Mouse (Mus musculus): ENCODE results near the gene Cfl2. TPM values are rescaled to one million over a fixed set of nuclear protein-coding genes. Genes with fewer than 3 reads are reported as not detected.

Gene Cfl2
- polyA plus RNA-seq, 1 experiment: 120 TPM

- Histone ChIP-seq H3K36me3 (ENCODE audit: control insufficient read depth, insufficient read depth) (no peaks in the 10 kb centered on the region), H3ac (ENCODE audit: control insufficient read depth, insufficient read length) (no peak overlapping the region), H3K79me2 (ENCODE audit: control insufficient read depth, insufficient read depth) (no peaks in the 10 kb centered on the region), H3K4me2 (ENCODE audit: low read depth) (no peak overlapping the region), H3K4me3 (no peak overlapping the region), H3K27me3 (ENCODE audit: control insufficient read depth, insufficient read depth, insufficient read length) (no peaks in the 10 kb centered on the region)
- no peak for TF ChIP-seq TCF3 (IDR thresholded peaks at IDR 0.05; ENCODE audit: insufficient read length, low read depth)
- TF ChIP-seq E2F4 (IDR thresholded peaks at IDR 0.05; ENCODE audit: insufficient read depth): no peak
- no peak for TF ChIP-seq REST (IDR thresholded peaks at IDR 0.05; ENCODE audit: insufficient read depth, insufficient read length)
- TF ChIP-seq CEBPB (IDR thresholded peaks at IDR 0.05; ENCODE audit: insufficient read depth, poor library complexity, severe bottlenecking): no peak
- TF ChIP-seq MYOD1 (IDR thresholded peaks at IDR 0.05; ENCODE audit: control insufficient read depth in 1 of 3, insufficient read length in 2 of 3, low read depth in 2 of 3): no peak
- no peak for TF ChIP-seq MYOG (IDR thresholded peaks at IDR 0.05; ENCODE audit: control insufficient read depth in 1 of 3, insufficient read depth in 1 of 3, insufficient read length in 2 of 3, low read depth in 2 of 3)
- TF ChIP-seq TCF12 (IDR thresholded peaks at IDR 0.05; ENCODE audit: insufficient read depth, poor library complexity, severe bottlenecking): no peak
- no peak for TF ChIP-seq MAX (IDR thresholded peaks at IDR 0.05; ENCODE audit: low read depth)
- TF ChIP-seq POLR2A (IDR thresholded peaks at IDR 0.05; ENCODE audit: insufficient read length, low read depth): no peak
Measured at GRCm38 (mm10) chr12:54830574-54830973, 32.1 kb downstream of the Cfl2 start.

- Histone ChIP-seq H3K4me2 (ENCODE audit: low read depth) (no peak overlapping the region), H3ac (ENCODE audit: control insufficient read depth, insufficient read length) (no peak overlapping the region), H3K79me2 (ENCODE audit: control insufficient read depth, insufficient read depth) (no peaks in the 10 kb centered on the region), H3K4me3 (no peak overlapping the region), H3K27me3 (ENCODE audit: control insufficient read depth, insufficient read depth, insufficient read length) (no peaks in the 10 kb centered on the region), H3K36me3 (ENCODE audit: control insufficient read depth, insufficient read depth) (no peaks in the 10 kb centered on the region)
- TF ChIP-seq MYOG (IDR thresholded peaks at IDR 0.05; ENCODE audit: control insufficient read depth in 1 of 3, insufficient read depth in 1 of 3, insufficient read length in 2 of 3, low read depth in 2 of 3) (no peak), REST (IDR thresholded peaks at IDR 0.05; ENCODE audit: insufficient read depth, insufficient read length) (no peak), USF1 (IDR thresholded peaks at IDR 0.05; ENCODE audit: low read depth) (no peak), CEBPB (IDR thresholded peaks at IDR 0.05; ENCODE audit: insufficient read depth, poor library complexity, severe bottlenecking) (no peak), POLR2A (IDR thresholded peaks at IDR 0.05; ENCODE audit: insufficient read length, low read depth) (no peak), POLR2AphosphoS2 (IDR thresholded peaks at IDR 0.05; ENCODE audit: insufficient read length, low read depth) (no peak), TCF12 (IDR thresholded peaks at IDR 0.05; ENCODE audit: insufficient read depth, poor library complexity, severe bottlenecking) (no peak), TCF3 (IDR thresholded peaks at IDR 0.05; ENCODE audit: insufficient read length, low read depth) (no peak), E2F4 (IDR thresholded peaks at IDR 0.05; ENCODE audit: insufficient read depth) (no peak)
Measured at GRCm38 (mm10) chr12:54829876-54830275, 32.8 kb downstream of the Cfl2 start.

- Histone ChIP-seq H3K4me3 (no peak overlapping the region), H3K79me2 (ENCODE audit: control insufficient read depth, insufficient read depth) (no peaks in the 10 kb centered on the region), H3K36me3 (ENCODE audit: control insufficient read depth, insufficient read depth) (no peaks in the 10 kb centered on the region), H3K27me3 (ENCODE audit: control insufficient read depth, insufficient read depth, insufficient read length) (no peaks in the 10 kb centered on the region), H3K4me2 (ENCODE audit: low read depth) (no peak overlapping the region), H3ac (ENCODE audit: control insufficient read depth, insufficient read length) (no peak overlapping the region)
- TF ChIP-seq POLR2A (IDR thresholded peaks at IDR 0.05; ENCODE audit: insufficient read length, low read depth) (no peak), MYOD1 (IDR thresholded peaks at IDR 0.05; ENCODE audit: control insufficient read depth in 1 of 3, insufficient read length in 2 of 3, low read depth in 2 of 3) (no peak), TCF3 (IDR thresholded peaks at IDR 0.05; ENCODE audit: insufficient read length, low read depth) (no peak), CEBPB (IDR thresholded peaks at IDR 0.05; ENCODE audit: insufficient read depth, poor library complexity, severe bottlenecking) (no peak), REST (IDR thresholded peaks at IDR 0.05; ENCODE audit: insufficient read depth, insufficient read length) (no peak), E2F4 (IDR thresholded peaks at IDR 0.05; ENCODE audit: insufficient read depth) (no peak), TCF12 (IDR thresholded peaks at IDR 0.05; ENCODE audit: insufficient read depth, poor library complexity, severe bottlenecking) (no peak), MAX (IDR thresholded peaks at IDR 0.05; ENCODE audit: low read depth) (no peak), MYOG (IDR thresholded peaks at IDR 0.05; ENCODE audit: control insufficient read depth in 1 of 3, insufficient read depth in 1 of 3, insufficient read length in 2 of 3, low read depth in 2 of 3) (no peak), POLR2AphosphoS2 (IDR thresholded peaks at IDR 0.05; ENCODE audit: insufficient read length, low read depth) (no peak), SRF (IDR thresholded peaks at IDR 0.05; ENCODE audit: control insufficient read depth, insufficient read length, low read depth) (no peak)
Measured at GRCm38 (mm10) chr12:54828043-54828442, 34.6 kb downstream of the Cfl2 start.

GRCm38 (mm10) chr12:54825202-54825601 is 37.5 kb downstream of the Cfl2 start:
- TF ChIP-seq REST (IDR thresholded peaks at IDR 0.05; ENCODE audit: insufficient read depth, insufficient read length) (no peak), CEBPB (IDR thresholded peaks at IDR 0.05; ENCODE audit: insufficient read depth, poor library complexity, severe bottlenecking) (no peak), E2F4 (IDR thresholded peaks at IDR 0.05; ENCODE audit: insufficient read depth) (no peak), MYOG (IDR thresholded peaks at IDR 0.05; ENCODE audit: control insufficient read depth in 1 of 3, insufficient read depth in 1 of 3, insufficient read length in 2 of 3, low read depth in 2 of 3) (no peak), MAX (IDR thresholded peaks at IDR 0.05; ENCODE audit: low read depth) (no peak), TCF3 (IDR thresholded peaks at IDR 0.05; ENCODE audit: insufficient read length, low read depth) (no peak), SRF (IDR thresholded peaks at IDR 0.05; ENCODE audit: control insufficient read depth, insufficient read length, low read depth) (no peak), POLR2AphosphoS2 (IDR thresholded peaks at IDR 0.05; ENCODE audit: insufficient read length, low read depth) (no peak), MYOD1 (IDR thresholded peaks at IDR 0.05; ENCODE audit: control insufficient read depth in 1 of 3, insufficient read length in 2 of 3, low read depth in 2 of 3) (no peak), USF1 (IDR thresholded peaks at IDR 0.05; ENCODE audit: low read depth) (no peak), POLR2A (IDR thresholded peaks at IDR 0.05; ENCODE audit: insufficient read length, low read depth) (no peak), TCF12 (IDR thresholded peaks at IDR 0.05; ENCODE audit: insufficient read depth, poor library complexity, severe bottlenecking) (no peak)
- H3ac ChIP-seq (ENCODE audit: control insufficient read depth, insufficient read length): no peak overlapping the region
- H3K79me2 ChIP-seq (ENCODE audit: control insufficient read depth, insufficient read depth): no peaks in the 10 kb centered on the region
- no peaks in the 10 kb centered on the region for H3K36me3 ChIP-seq (ENCODE audit: control insufficient read depth, insufficient read depth)
- H3K4me3 ChIP-seq: no peak overlapping the region
- no peak overlapping the region for H3K4me2 ChIP-seq (ENCODE audit: low read depth)
- H3K27me3 ChIP-seq (ENCODE audit: control insufficient read depth, insufficient read depth, insufficient read length): no peaks in the 10 kb centered on the region
